Mouse (Mus musculus): Measurements from ENCODE around the gene Fbxo27. TPM values are rescaled to one million over a fixed set of nuclear protein-coding genes. Genes with fewer than 3 reads are reported as not detected.

Gene Fbxo27
- polyA plus RNA-seq, 1 experiment: 5.1 TPM

GRCm38 (mm10) chr7:28702601-28703143 lies 10.0 kb downstream of the Fbxo27 start:
- no peak overlapping the region for H3K27ac ChIP-seq (ENCODE audit: insufficient read depth, low read length)
- no peaks in the 10 kb centered on the region for H3K4me1 ChIP-seq (ENCODE audit: control insufficient read depth, insufficient read depth, low read length)
- TF ChIP-seq CTCF (IDR thresholded peaks at IDR 0.05; ENCODE audit: borderline replicate concordance, insufficient read depth, low read length) (no peak), POLR2A (IDR thresholded peaks at IDR 0.05; ENCODE audit: low read depth, low read length) (no peak)
- H3K4me3 ChIP-seq (ENCODE audit: insufficient read depth, low read length): no peak overlapping the region

- H3K4me3 ChIP-seq (ENCODE audit: insufficient read depth, low read length): no peak overlapping the region
- TF ChIP-seq CTCF (IDR thresholded peaks at IDR 0.05; ENCODE audit: borderline replicate concordance, insufficient read depth, low read length) (no peak), POLR2A (IDR thresholded peaks at IDR 0.05; ENCODE audit: low read depth, low read length) (no peak)
- no peaks in the 10 kb centered on the region for H3K4me1 ChIP-seq (ENCODE audit: control insufficient read depth, insufficient read depth, low read length)
- H3K27ac ChIP-seq (ENCODE audit: insufficient read depth, low read length): no peak overlapping the region
Observed at GRCm38 (mm10) chr7:28709454-28709853, 16.8 kb downstream of the Fbxo27 start.

GRCm38 (mm10) chr7:28710962-28711361 lies 18.3 kb downstream of the Fbxo27 start:
- Histone ChIP-seq H3K4me1 (ENCODE audit: control insufficient read depth, insufficient read depth, low read length) (0 out of 2 replicates have a peak, but pooled peaks cover 2% of the 10 kb centered on the region), H3K4me3 (ENCODE audit: insufficient read depth, low read length) (no peak overlapping the region), H3K27ac (ENCODE audit: insufficient read depth, low read length) (no peak overlapping the region)
- TF ChIP-seq POLR2A (IDR thresholded peaks at IDR 0.05; ENCODE audit: low read depth, low read length) (no peak), CTCF (IDR thresholded peaks at IDR 0.05; ENCODE audit: borderline replicate concordance, insufficient read depth, low read length) (peak; percentile 14; the same call in 1 of the 2 replicates)

- H3K4me1 ChIP-seq (ENCODE audit: control insufficient read depth, insufficient read depth, low read length): 0 out of 2 replicates have a peak, but pooled peaks cover 2% of the 10 kb centered on the region
- no peak overlapping the region for H3K27ac ChIP-seq (ENCODE audit: insufficient read depth, low read length)
- TF ChIP-seq POLR2A (IDR thresholded peaks at IDR 0.05; ENCODE audit: low read depth, low read length) (no peak), CTCF (IDR thresholded peaks at IDR 0.05; ENCODE audit: borderline replicate concordance, insufficient read depth, low read length) (no peak)
- no peak overlapping the region for H3K4me3 ChIP-seq (ENCODE audit: insufficient read depth, low read length)
Observed at GRCm38 (mm10) chr7:28714667-28715066, 22.0 kb downstream of the Fbxo27 start.

- no peak; the same call in 1 of the 2 replicates for TF ChIP-seq CTCF (IDR thresholded peaks at IDR 0.05; ENCODE audit: borderline replicate concordance, insufficient read depth, low read length)
- TF ChIP-seq POLR2A (IDR thresholded peaks at IDR 0.05; ENCODE audit: low read depth, low read length): no peak
- Histone ChIP-seq H3K27ac (ENCODE audit: insufficient read depth, low read length) (no peak overlapping the region), H3K4me3 (ENCODE audit: insufficient read depth, low read length) (no peak overlapping the region), H3K4me1 (ENCODE audit: control insufficient read depth, insufficient read depth, low read length) (0 out of 2 replicates have a peak, but pooled peaks cover 2% of the 10 kb centered on the region)
Observed at GRCm38 (mm10) chr7:28715598-28715997, 22.9 kb downstream of the Fbxo27 start.

- H3K4me1 ChIP-seq (ENCODE audit: control insufficient read depth, insufficient read depth, low read length): peaks cover 3% of the 10 kb centered on the region; the same call in 1 of the 2 replicates
- TF ChIP-seq POLR2A (IDR thresholded peaks at IDR 0.05; ENCODE audit: low read depth, low read length) (peak; percentile 71), CTCF (IDR thresholded peaks at IDR 0.05; ENCODE audit: borderline replicate concordance, insufficient read depth, low read length) (no peak)
- H3K4me3 ChIP-seq (ENCODE audit: insufficient read depth, low read length): peak within 1 kb of the TSS; percentile 62
- H3K27ac ChIP-seq (ENCODE audit: insufficient read depth, low read length): peak within 1 kb of the TSS; percentile 52
Observed at GRCm38 (mm10) chr7:28716590-28717281, 24.1 kb downstream of the Fbxo27 start, which contains the start of gene Fbxo17. Gene Fbxo17, plus strand, starts transcription at chr7:28716804.

GRCm38 (mm10) chr7:28717726-28718125 lies 25.1 kb downstream of the Fbxo27 start:
- Histone ChIP-seq H3K4me3 (ENCODE audit: insufficient read depth, low read length) (peak overlapping the region; percentile 62), H3K27ac (ENCODE audit: insufficient read depth, low read length) (no peak overlapping the region), H3K4me1 (ENCODE audit: control insufficient read depth, insufficient read depth, low read length) (peaks cover 3% of the 10 kb centered on the region; the same call in 1 of the 2 replicates)
- TF ChIP-seq POLR2A (IDR thresholded peaks at IDR 0.05; ENCODE audit: low read depth, low read length) (no peak), CTCF (IDR thresholded peaks at IDR 0.05; ENCODE audit: borderline replicate concordance, insufficient read depth, low read length) (no peak)

GRCm38 (mm10) chr7:28719159-28719558 lies 26.5 kb downstream of the Fbxo27 start:
- Histone ChIP-seq H3K27ac (ENCODE audit: insufficient read depth, low read length) (no peak overlapping the region), H3K4me3 (ENCODE audit: insufficient read depth, low read length) (no peak overlapping the region), H3K4me1 (ENCODE audit: control insufficient read depth, insufficient read depth, low read length) (peaks cover 3% of the 10 kb centered on the region; the same call in 1 of the 2 replicates)
- no peak for TF ChIP-seq POLR2A (IDR thresholded peaks at IDR 0.05; ENCODE audit: low read depth, low read length)
- TF ChIP-seq CTCF (IDR thresholded peaks at IDR 0.05; ENCODE audit: borderline replicate concordance, insufficient read depth, low read length): no peak

- no peak overlapping the region for H3K4me3 ChIP-seq (ENCODE audit: insufficient read depth, low read length)
- TF ChIP-seq CTCF (IDR thresholded peaks at IDR 0.05; ENCODE audit: borderline replicate concordance, insufficient read depth, low read length): no peak
- TF ChIP-seq POLR2A (IDR thresholded peaks at IDR 0.05; ENCODE audit: low read depth, low read length): no peak
- H3K27ac ChIP-seq (ENCODE audit: insufficient read depth, low read length): no peak overlapping the region
- peaks cover 3% of the 10 kb centered on the region for H3K4me1 ChIP-seq (ENCODE audit: control insufficient read depth, insufficient read depth, low read length)
Observed at GRCm38 (mm10) chr7:28719650-28720049, 27.0 kb downstream of the Fbxo27 start.
